Mouse (Mus musculus): ENCODE data around the gene Gm16253. TPM values are rescaled to one million over a fixed set of nuclear protein-coding genes. Genes with fewer than 3 reads are reported as not detected.

The Gm16253 gene
- polyA plus RNA-seq, 1 experiment: not detected

- peaks cover 6% of the 10 kb centered on the region for H3K4me1 ChIP-seq (ENCODE audit: control insufficient read depth)
- no peaks in the 10 kb centered on the region for H3K9me3 ChIP-seq (ENCODE audit: control insufficient read depth, low read length)
- peaks cover 6% of the 10 kb centered on the region for H3K27me3 ChIP-seq (ENCODE audit: control insufficient read depth)
- no peaks in the 10 kb centered on the region for H3K36me3 ChIP-seq (ENCODE audit: control insufficient read depth)
- TF ChIP-seq GATA1 (IDR thresholded peaks at IDR 0.05; ENCODE audit: low read length) (no peak), TAL1 (IDR thresholded peaks at IDR 0.05; ENCODE audit: low read length) (no peak)
- H3K4me3 ChIP-seq (replicated peaks): no peak overlapping the region
Observed at GRCm38 (mm10) chr3:96545565-96545964, 31.2 kb upstream of the Gm16253 start.

- H3K27me3 ChIP-seq (ENCODE audit: control insufficient read depth): peaks cover 4% of the 10 kb centered on the region
- no peak overlapping the region for H3K4me3 ChIP-seq (replicated peaks)
- peaks cover 6% of the 10 kb centered on the region for H3K4me1 ChIP-seq (ENCODE audit: control insufficient read depth)
- no peaks in the 10 kb centered on the region for H3K36me3 ChIP-seq (ENCODE audit: control insufficient read depth)
- TF ChIP-seq TAL1 (IDR thresholded peaks at IDR 0.05; ENCODE audit: low read length) (no peak), GATA1 (IDR thresholded peaks at IDR 0.05; ENCODE audit: low read length) (no peak)
- H3K9me3 ChIP-seq (ENCODE audit: control insufficient read depth, low read length): no peaks in the 10 kb centered on the region
Observed at GRCm38 (mm10) chr3:96546880-96547279, 29.9 kb upstream of the Gm16253 start.

- no peak overlapping the region for H3K4me3 ChIP-seq (replicated peaks)
- H3K36me3 ChIP-seq (ENCODE audit: control insufficient read depth): no peaks in the 10 kb centered on the region
- TF ChIP-seq TAL1 (IDR thresholded peaks at IDR 0.05; ENCODE audit: low read length): no peak
- no peak for TF ChIP-seq GATA1 (IDR thresholded peaks at IDR 0.05; ENCODE audit: low read length)
- H3K9me3 ChIP-seq (ENCODE audit: control insufficient read depth, low read length): no peaks in the 10 kb centered on the region
- H3K27me3 ChIP-seq (ENCODE audit: control insufficient read depth): peaks cover 5% of the 10 kb centered on the region
- H3K4me1 ChIP-seq (ENCODE audit: control insufficient read depth): peaks cover 6% of the 10 kb centered on the region
Observed at GRCm38 (mm10) chr3:96547389-96547960, 29.3 kb upstream of the Gm16253 start.

GRCm38 (mm10) chr3:96548824-96549223, 28.0 kb upstream of the Gm16253 start:
- no peaks in the 10 kb centered on the region for H3K36me3 ChIP-seq (ENCODE audit: control insufficient read depth)
- H3K27me3 ChIP-seq (ENCODE audit: control insufficient read depth): peaks cover 2% of the 10 kb centered on the region; the same call in 1 of the 2 replicates
- no peaks in the 10 kb centered on the region for H3K9me3 ChIP-seq (ENCODE audit: control insufficient read depth, low read length)
- TF ChIP-seq TAL1 (IDR thresholded peaks at IDR 0.05; ENCODE audit: low read length) (no peak), GATA1 (IDR thresholded peaks at IDR 0.05; ENCODE audit: low read length) (no peak)
- H3K4me3 ChIP-seq (replicated peaks): no peak overlapping the region
- peaks cover 7% of the 10 kb centered on the region for H3K4me1 ChIP-seq (ENCODE audit: control insufficient read depth)

GRCm38 (mm10) chr3:96549346-96549745, 27.4 kb upstream of the Gm16253 start:
- no peaks in the 10 kb centered on the region for H3K36me3 ChIP-seq (ENCODE audit: control insufficient read depth)
- TF ChIP-seq GATA1 (IDR thresholded peaks at IDR 0.05; ENCODE audit: low read length): no peak
- TF ChIP-seq TAL1 (IDR thresholded peaks at IDR 0.05; ENCODE audit: low read length): no peak
- H3K9me3 ChIP-seq (ENCODE audit: control insufficient read depth, low read length): no peaks in the 10 kb centered on the region
- peaks cover 8% of the 10 kb centered on the region for H3K4me1 ChIP-seq (ENCODE audit: control insufficient read depth)
- H3K27me3 ChIP-seq (ENCODE audit: control insufficient read depth): peaks cover 2% of the 10 kb centered on the region; the same call in 1 of the 2 replicates
- H3K4me3 ChIP-seq (replicated peaks): no peak overlapping the region

- H3K9me3 ChIP-seq (ENCODE audit: control insufficient read depth, low read length): no peaks in the 10 kb centered on the region
- TF ChIP-seq GATA1 (IDR thresholded peaks at IDR 0.05; ENCODE audit: low read length) (no peak), TAL1 (IDR thresholded peaks at IDR 0.05; ENCODE audit: low read length) (no peak)
- H3K4me3 ChIP-seq (replicated peaks): no peak overlapping the region
- no peaks in the 10 kb centered on the region for H3K36me3 ChIP-seq (ENCODE audit: control insufficient read depth)
- H3K27me3 ChIP-seq (ENCODE audit: control insufficient read depth): peaks cover 2% of the 10 kb centered on the region; the same call in 1 of the 2 replicates
- peaks cover 10% of the 10 kb centered on the region for H3K4me1 ChIP-seq (ENCODE audit: control insufficient read depth)
Observed at GRCm38 (mm10) chr3:96551203-96551602, 25.6 kb upstream of the Gm16253 start.

- Histone ChIP-seq H3K9me3 (ENCODE audit: control insufficient read depth, low read length) (no peaks in the 10 kb centered on the region), H3K36me3 (ENCODE audit: control insufficient read depth) (no peaks in the 10 kb centered on the region), H3K4me3 (replicated peaks) (no peak overlapping the region), H3K4me1 (ENCODE audit: control insufficient read depth) (peaks cover 16% of the 10 kb centered on the region), H3K27me3 (ENCODE audit: control insufficient read depth) (peaks cover 2% of the 10 kb centered on the region; the same call in 1 of the 2 replicates)
- no peak for TF ChIP-seq TAL1 (IDR thresholded peaks at IDR 0.05; ENCODE audit: low read length)
- TF ChIP-seq GATA1 (IDR thresholded peaks at IDR 0.05; ENCODE audit: low read length): no peak
Observed at GRCm38 (mm10) chr3:96551890-96552289, 24.9 kb upstream of the Gm16253 start.

GRCm38 (mm10) chr3:96553601-96554000, 23.2 kb upstream of the Gm16253 start:
- H3K9me3 ChIP-seq (ENCODE audit: control insufficient read depth, low read length): no peaks in the 10 kb centered on the region
- H3K36me3 ChIP-seq (ENCODE audit: control insufficient read depth): peaks cover 2% of the 10 kb centered on the region
- TF ChIP-seq GATA1 (IDR thresholded peaks at IDR 0.05; ENCODE audit: low read length) (no peak), TAL1 (IDR thresholded peaks at IDR 0.05; ENCODE audit: low read length) (no peak)
- H3K4me1 ChIP-seq (ENCODE audit: control insufficient read depth): peaks cover 14% of the 10 kb centered on the region
- H3K4me3 ChIP-seq (replicated peaks): no peak overlapping the region
- peaks cover 2% of the 10 kb centered on the region; the same call in 1 of the 2 replicates for H3K27me3 ChIP-seq (ENCODE audit: control insufficient read depth)

- Histone ChIP-seq H3K27me3 (ENCODE audit: control insufficient read depth) (peaks cover 2% of the 10 kb centered on the region; the same call in 1 of the 2 replicates), H3K36me3 (ENCODE audit: control insufficient read depth) (peaks cover 9% of the 10 kb centered on the region), H3K9me3 (ENCODE audit: control insufficient read depth, low read length) (no peaks in the 10 kb centered on the region), H3K4me3 (replicated peaks) (no peak overlapping the region), H3K4me1 (ENCODE audit: control insufficient read depth) (peaks cover 20% of the 10 kb centered on the region)
- no peak for TF ChIP-seq GATA1 (IDR thresholded peaks at IDR 0.05; ENCODE audit: low read length)
- no peak for TF ChIP-seq TAL1 (IDR thresholded peaks at IDR 0.05; ENCODE audit: low read length)
Observed at GRCm38 (mm10) chr3:96554251-96554650, 22.5 kb upstream of the Gm16253 start.

Data from erythroblast, embryonic 14.5 days (primary cell).